Mouse (Mus musculus) fibroblast of lung, adult 2 months (primary cell): ENCODE measurements around the gene Gm21190.
"Not testable (repeated sequence)": the region's sequence is repeated elsewhere in the genome, so short reads cannot be mapped to it uniquely, and the experiment has no call there.

Experiments used
- DNase-seq: peaks from one replicate; pipeline ENCODE4 v3.0.0-alpha.2; 2011; ENCODE audit warnings: low read depth

The Gm21190 gene

DNA sequence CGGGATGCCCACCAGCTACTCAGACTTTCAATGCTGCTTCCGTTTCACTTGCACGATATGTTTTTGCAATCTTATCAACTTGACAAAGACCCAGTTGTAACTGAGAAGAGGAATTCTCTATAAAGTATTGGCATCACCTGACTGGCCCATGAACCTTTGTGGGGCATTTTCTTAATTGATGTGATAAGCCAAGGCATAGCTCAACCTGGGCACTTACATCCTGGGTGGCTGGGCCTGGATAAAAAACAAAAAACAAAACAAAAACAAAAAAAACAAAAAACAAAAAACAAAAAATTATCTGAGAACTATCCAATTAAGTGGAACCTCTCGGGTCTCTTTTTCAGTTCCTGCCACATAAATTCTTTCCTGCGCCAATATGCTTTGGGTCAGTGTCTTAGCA, 40.3 kb downstream of the Gm21190 start:
- DNase-seq: no peak

DNA sequence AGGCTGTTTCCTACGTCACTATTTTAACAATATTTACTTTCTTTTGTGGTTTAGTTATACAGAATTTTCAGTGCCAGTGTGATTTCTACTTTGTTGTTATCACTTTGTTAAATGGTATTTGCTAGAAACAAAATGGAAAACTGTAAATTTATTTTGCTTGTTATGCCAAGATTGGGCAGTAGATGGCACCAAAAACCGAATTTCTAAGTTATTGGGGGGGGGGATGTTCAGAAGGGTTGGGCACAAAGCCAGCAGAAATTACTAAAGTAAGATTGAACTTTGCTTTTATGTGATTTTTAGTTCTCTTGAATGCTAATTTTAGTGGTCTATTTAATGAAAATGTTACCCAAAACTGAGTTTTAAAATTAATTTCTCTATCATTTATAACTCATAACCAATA, 44.4 kb downstream of the Gm21190 start:
- not testable (repeated sequence) for DNase-seq

DNA sequence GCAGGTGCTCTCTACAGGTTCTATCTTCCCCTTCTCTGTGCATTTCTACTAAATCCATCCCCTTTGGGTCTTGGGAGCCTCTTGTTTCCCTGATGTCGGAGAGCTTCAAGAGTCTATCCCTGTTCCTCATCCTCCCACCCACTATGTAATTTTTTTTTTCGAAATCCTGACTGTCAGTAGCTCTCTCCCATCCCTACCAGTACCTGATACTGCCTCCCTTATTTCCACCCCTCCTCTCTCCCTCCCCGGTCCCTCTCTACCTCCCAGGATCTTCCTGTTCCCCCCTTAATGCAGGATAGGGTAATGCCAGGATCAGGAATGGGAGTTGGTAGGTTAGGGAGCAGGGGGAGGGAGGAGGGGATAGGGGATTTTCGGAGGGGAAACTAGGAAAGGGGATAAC, 45.4 kb downstream of the Gm21190 start:
- DNase-seq: not testable (repeated sequence)

DNA sequence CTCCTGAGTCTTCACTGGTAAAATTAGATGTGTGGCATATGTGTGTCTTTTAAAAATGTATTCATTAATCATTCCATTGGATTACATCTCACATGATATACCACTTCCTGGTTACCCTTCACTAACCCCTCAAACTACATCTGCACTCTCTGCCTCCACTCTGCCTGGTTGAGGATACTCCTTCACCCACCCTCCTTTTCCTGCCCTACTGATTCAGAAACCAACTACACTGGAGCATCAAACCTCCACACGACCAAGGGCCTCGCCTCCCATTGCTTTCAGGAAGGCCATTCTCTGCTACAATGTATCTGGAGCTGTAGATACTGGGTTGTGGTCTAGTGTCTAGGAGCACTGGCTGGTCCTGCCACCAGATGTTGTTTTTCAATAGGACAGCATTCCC, 46.2 kb downstream of the Gm21190 start:
- not testable (repeated sequence) for DNase-seq

DNA sequence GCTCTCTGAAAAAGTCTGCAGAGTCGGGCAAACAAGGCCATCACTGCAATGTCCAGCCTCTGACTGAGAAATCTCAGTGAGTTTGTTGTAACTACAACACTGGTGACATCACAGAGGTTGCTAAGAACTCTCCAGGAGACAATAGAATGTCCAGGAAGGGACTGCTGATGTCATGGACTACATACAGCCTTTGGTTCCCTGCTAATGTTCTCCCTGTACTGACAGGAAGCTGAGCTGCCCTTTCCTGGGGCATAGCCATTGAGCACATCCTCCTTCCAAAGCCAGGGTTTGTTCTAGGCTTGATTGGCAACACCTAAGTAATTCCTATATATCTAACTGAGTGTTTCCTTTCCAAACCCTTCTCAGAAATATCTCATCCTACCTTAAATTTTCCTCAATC, 52.6 kb downstream of the Gm21190 start, which contains the start of gene Gm21149:
Gene Gm21149 (minus strand): TSS at position 101 of the 400 bp plus-strand sequence.
- DNase-seq: not testable (repeated sequence)
